Mouse (Mus musculus): ENCODE measurements around the gene Bpifa6. TPM values are rescaled to one million over a fixed set of nuclear protein-coding genes. Genes with fewer than 3 reads are reported as not detected.
"Not testable (repeated sequence)": the region's sequence is repeated elsewhere in the genome, so short reads cannot be mapped to it uniquely, and the experiment has no call there.

Bpifa6 gene
- polyA plus RNA-seq, 1 experiment from 2014 or later, result not detected

- no peak overlapping the region for H3K9ac ChIP-seq
- no peak overlapping the region for H3K27ac ChIP-seq
- 7% methylated on average over 7 of the region's 7 CpGs for WGBS
- no peaks in the 10 kb centered on the region for H3K36me3 ChIP-seq
- no peak overlapping the region for H3K4me2 ChIP-seq
- H3K9me3 ChIP-seq (replicated peaks), result no peaks in the 10 kb centered on the region
- H3K27me3 ChIP-seq, result no peaks in the 10 kb centered on the region
- no peaks in the 10 kb centered on the region for H3K4me1 ChIP-seq
- peak; percentile 64; the same call in 1 of the 2 replicates for ATAC-seq (replicated peaks; ENCODE audit: low FRiP score)
- H3K4me3 ChIP-seq (replicated peaks), result no peak overlapping the region
Measured at GRCm38 (mm10) chr2:153995770-153996169, 21.0 kb downstream of the Bpifa6 start.

GRCm38 (mm10) chr2:154000501-154000900 lies 25.8 kb downstream of the Bpifa6 start:
- Histone ChIP-seq H3K36me3 (no peaks in the 10 kb centered on the region), H3K4me1 (no peaks in the 10 kb centered on the region), H3K27ac (no peak overlapping the region), H3K4me3 (replicated peaks) (no peak overlapping the region), H3K27me3 (no peaks in the 10 kb centered on the region), H3K4me2 (no peak overlapping the region), H3K9ac (no peak overlapping the region), H3K9me3 (replicated peaks) (no peaks in the 10 kb centered on the region)
- no peak for ATAC-seq (replicated peaks; ENCODE audit: low FRiP score)
- WGBS, result 86% methylated on average over 3 of the region's 3 CpGs

- Histone ChIP-seq H3K36me3 (no peaks in the 10 kb centered on the region), H3K4me1 (no peaks in the 10 kb centered on the region), H3K4me3 (replicated peaks) (no peak overlapping the region), H3K27ac (no peak overlapping the region), H3K9ac (no peak overlapping the region), H3K27me3 (no peaks in the 10 kb centered on the region), H3K9me3 (replicated peaks) (no peaks in the 10 kb centered on the region), H3K4me2 (no peak overlapping the region)
- no peak for ATAC-seq (replicated peaks; ENCODE audit: low FRiP score)
Measured at GRCm38 (mm10) chr2:154001056-154001455, 26.3 kb downstream of the Bpifa6 start.

DNA sequence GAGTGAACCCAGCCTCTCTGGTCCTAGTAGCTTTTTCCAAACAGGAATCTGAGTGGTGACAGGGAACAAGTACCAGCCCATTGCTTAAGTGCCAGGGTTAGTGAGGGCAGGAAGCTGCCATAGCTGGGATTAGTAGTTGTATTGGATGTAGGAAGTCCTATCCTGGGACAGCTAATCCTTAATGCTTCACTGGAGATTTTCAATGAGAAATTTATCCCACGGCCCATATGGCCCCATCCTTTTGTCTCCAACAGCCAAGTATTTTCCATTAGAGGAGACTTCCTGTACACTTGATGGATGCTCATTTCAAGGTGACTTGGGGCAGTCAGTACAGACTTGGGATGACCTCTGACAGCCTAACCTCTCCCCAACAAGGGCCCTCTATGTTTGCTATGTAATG lies 29.7 kb downstream of the Bpifa6 start:
- H3K27me3 ChIP-seq, result no peaks in the 10 kb centered on the region
- 91% methylated on average over 1 of the region's 1 CpGs for WGBS
- no peak for ATAC-seq (replicated peaks; ENCODE audit: low FRiP score)
- H3K9ac ChIP-seq, result no peak overlapping the region
- no peaks in the 10 kb centered on the region for H3K9me3 ChIP-seq (replicated peaks)
- H3K36me3 ChIP-seq, result no peaks in the 10 kb centered on the region
- H3K27ac ChIP-seq, result no peak overlapping the region
- H3K4me3 ChIP-seq (replicated peaks), result no peak overlapping the region
- H3K4me1 ChIP-seq, result no peaks in the 10 kb centered on the region
- no peak overlapping the region for H3K4me2 ChIP-seq

DNA sequence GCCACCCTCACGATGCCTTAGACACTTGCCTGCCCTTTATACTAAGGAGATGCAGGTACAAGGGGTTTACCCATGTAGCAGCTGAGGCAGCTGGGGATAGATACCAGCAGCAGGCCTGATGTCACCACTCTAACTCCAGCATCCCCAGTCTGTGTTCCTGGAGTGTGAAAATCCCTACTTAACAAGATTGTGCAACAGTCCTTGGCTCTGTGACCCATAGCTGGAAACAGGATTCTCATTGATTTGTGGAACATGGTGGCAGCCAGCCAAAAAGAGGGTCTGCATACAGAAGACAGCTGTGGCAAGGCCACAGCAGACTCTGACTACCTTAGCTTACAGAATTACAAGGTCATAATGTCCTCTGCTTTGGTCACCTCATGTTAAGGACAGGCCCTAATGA lies 30.3 kb downstream of the Bpifa6 start:
- H3K9ac ChIP-seq, result no peak overlapping the region
- no peaks in the 10 kb centered on the region for H3K9me3 ChIP-seq (replicated peaks)
- H3K27me3 ChIP-seq, result no peaks in the 10 kb centered on the region
- H3K36me3 ChIP-seq, result no peaks in the 10 kb centered on the region
- no peaks in the 10 kb centered on the region for H3K4me1 ChIP-seq
- H3K27ac ChIP-seq, result no peak overlapping the region
- no peak overlapping the region for H3K4me2 ChIP-seq
- no peak for ATAC-seq (replicated peaks; ENCODE audit: low FRiP score)
- H3K4me3 ChIP-seq (replicated peaks), result no peak overlapping the region
- 93% methylated on average over 1 of the region's 1 CpGs for WGBS

DNA sequence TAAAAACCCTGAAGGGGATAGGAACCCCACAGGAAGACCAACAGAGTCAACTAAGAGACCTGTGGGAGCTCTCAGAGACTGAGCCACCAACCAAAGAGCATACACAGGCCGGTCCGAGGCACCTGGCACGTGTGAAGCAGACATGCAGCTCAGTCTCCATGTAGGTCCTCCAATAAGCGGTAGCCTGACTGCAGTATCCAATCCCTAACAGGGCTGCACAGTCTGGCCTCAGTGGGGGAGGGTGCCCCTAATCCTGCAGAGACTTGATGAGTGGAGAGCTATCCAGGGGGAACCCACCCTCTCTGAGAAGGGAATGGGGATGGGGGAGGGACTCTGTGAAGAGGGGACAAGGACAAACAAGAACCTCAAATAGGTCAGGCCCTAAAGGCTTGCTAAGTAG lies 31.0 kb downstream of the Bpifa6 start:
- ATAC-seq (replicated peaks; ENCODE audit: low FRiP score), result no peak
- 90% methylated on average over 4 of the region's 4 CpGs for WGBS
- no peak overlapping the region for H3K4me2 ChIP-seq

DNA sequence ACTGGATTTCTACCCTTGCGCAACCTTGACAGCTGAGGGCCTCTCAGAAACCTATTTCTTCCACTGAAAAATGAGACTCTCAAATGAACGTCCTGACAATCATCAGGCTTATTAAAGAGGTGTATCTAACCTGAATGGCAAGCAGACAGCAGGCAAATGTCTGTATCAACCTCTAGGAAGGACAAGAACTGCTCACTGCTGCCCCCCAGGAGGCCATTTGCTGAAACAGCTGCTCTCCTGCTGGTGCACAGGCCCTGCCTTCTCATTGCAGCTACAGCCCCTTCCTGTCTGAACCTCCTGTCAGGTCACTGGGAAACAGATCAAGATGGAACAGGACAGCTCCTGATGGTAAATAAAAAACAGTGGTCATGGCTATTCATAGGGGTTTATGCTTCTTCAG lies 31.6 kb downstream of the Bpifa6 start:
- no peak for ATAC-seq (replicated peaks; ENCODE audit: low FRiP score)
- Histone ChIP-seq H3K9me3 (replicated peaks) (no peaks in the 10 kb centered on the region), H3K27me3 (no peaks in the 10 kb centered on the region), H3K4me2 (no peak overlapping the region), H3K9ac (no peak overlapping the region), H3K27ac (no peak overlapping the region), H3K4me1 (no peaks in the 10 kb centered on the region), H3K36me3 (no peaks in the 10 kb centered on the region), H3K4me3 (replicated peaks) (no peak overlapping the region)
- 81% methylated on average over 2 of the region's 2 CpGs for WGBS

More for the DNA sequence above, 31.0 kb downstream of the Bpifa6 start:
- Histone ChIP-seq H3K9ac (no peak overlapping the region), H3K9me3 (replicated peaks) (no peaks in the 10 kb centered on the region), H3K36me3 (no peaks in the 10 kb centered on the region), H3K4me3 (replicated peaks) (no peak overlapping the region), H3K4me1 (no peaks in the 10 kb centered on the region), H3K27ac (no peak overlapping the region), H3K27me3 (no peaks in the 10 kb centered on the region)

DNA sequence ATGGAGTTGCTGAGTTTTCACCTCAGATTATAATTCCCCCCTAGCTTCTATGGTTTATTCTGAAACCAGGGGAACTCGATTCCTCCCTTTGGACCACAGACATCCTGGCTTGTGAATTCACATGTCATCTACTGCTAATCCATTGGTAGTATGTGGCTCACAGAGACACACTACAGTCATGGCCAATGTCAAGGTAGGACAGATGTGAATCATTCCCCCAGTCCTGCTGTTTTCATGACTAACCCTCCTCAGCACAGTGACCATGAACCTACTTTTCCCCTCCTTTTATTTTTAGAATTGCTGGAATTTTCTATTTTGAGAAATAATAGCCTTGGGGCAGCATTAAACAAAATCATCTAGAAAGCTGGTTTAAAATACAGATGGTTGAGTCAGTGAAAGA lies 32.6 kb downstream of the Bpifa6 start:
- Histone ChIP-seq H3K27ac (no peak overlapping the region), H3K27me3 (no peaks in the 10 kb centered on the region), H3K4me3 (replicated peaks) (no peak overlapping the region), H3K4me1 (no peaks in the 10 kb centered on the region), H3K9ac (no peak overlapping the region), H3K4me2 (no peak overlapping the region), H3K9me3 (replicated peaks) (no peaks in the 10 kb centered on the region), H3K36me3 (no peaks in the 10 kb centered on the region)
- 73% methylated on average over 1 of the region's 1 CpGs for whole genome bisulfite sequencing
- ATAC-seq (replicated peaks; ENCODE audit: low FRiP score), result no peak

DNA sequence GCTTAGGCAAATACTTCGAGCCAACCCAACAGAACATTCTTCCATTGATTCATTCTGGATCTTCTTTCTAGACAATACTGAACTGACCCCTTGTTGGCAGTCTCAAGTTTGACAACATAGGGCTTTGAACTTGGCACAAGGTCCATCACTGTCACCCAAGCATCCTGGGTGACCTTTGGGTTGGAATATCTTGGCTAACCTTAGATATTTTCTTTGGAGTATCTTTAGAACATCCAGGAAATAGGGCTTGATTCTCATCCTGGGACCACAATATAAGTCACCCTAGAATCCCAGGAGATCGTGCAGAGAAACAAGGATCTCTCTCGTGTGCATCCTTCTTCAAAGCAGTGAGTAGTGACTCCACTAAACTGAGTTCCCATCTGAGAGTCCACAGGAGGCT lies 33.2 kb downstream of the Bpifa6 start, which contains the start of gene Bpifa2:
Gene Bpifa2, plus strand, starts transcription at position 301 of the 400 bp plus-strand sequence.
- 87% methylated on average over 3 of the region's 3 CpGs for WGBS
- H3K27ac ChIP-seq, result no peak within 1 kb of the TSS
- H3K4me3 ChIP-seq (replicated peaks), result no peak within 1 kb of the TSS

GRCm38 (mm10) chr2:154017990-154018389 lies 43.2 kb downstream of the Bpifa6 start:
- Histone ChIP-seq H3K4me1 (no peaks in the 10 kb centered on the region), H3K4me2 (no peak overlapping the region), H3K9ac (no peak overlapping the region), H3K27ac (no peak overlapping the region), H3K9me3 (replicated peaks) (no peaks in the 10 kb centered on the region), H3K4me3 (replicated peaks) (no peak overlapping the region), H3K27me3 (no peaks in the 10 kb centered on the region), H3K36me3 (no peaks in the 10 kb centered on the region)
- 29% methylated on average over 1 of the region's 1 CpGs for WGBS
- ATAC-seq (replicated peaks; ENCODE audit: low FRiP score), result no peak

More for the DNA sequence above, 33.2 kb downstream of the Bpifa6 start, which contains the start of gene Bpifa2:
- H3K27me3 ChIP-seq, result no peaks in the 10 kb centered on the region
- H3K9me3 ChIP-seq (replicated peaks), result no peaks in the 10 kb centered on the region
- ATAC-seq (replicated peaks; ENCODE audit: low FRiP score), result no peak
- H3K36me3 ChIP-seq, result no peaks in the 10 kb centered on the region
- H3K4me2 ChIP-seq, result no peak within 1 kb of the TSS
- no peak within 1 kb of the TSS for H3K9ac ChIP-seq
- no peaks in the 10 kb centered on the region for H3K4me1 ChIP-seq

DNA sequence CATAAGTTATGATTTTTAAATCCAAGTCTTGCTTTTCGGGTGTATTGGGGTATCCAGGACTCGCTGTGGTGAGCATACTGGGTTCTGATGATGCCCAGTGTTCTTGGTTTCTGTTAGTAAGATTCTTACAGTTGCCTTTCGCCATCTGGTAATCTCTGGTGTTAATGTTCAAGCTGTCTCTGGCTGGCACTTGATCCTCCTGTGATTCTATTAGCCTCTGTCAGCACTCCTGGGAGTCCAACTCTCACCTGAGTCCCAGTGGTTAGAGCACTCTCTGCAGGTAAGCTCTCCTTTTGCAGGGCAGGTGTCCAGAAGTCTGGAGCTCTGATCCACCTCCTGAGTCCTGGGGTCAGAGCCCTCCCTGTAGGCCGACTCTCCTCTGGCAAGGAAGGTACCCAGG lies 49.9 kb downstream of the Bpifa6 start:
- H3K4me2 ChIP-seq; H3K27ac ChIP-seq; ATAC-seq (replicated peaks; ENCODE audit: low FRiP score); H3K27me3 ChIP-seq; H3K4me1 ChIP-seq; H3K9me3 ChIP-seq (replicated peaks); H3K9ac ChIP-seq; H3K4me3 ChIP-seq (replicated peaks); H3K36me3 ChIP-seq: not testable (repeated sequence)
- 82% methylated on average over 4 of the region's 4 CpGs for WGBS

GRCm38 (mm10) chr2:154038932-154039331 lies 64.2 kb downstream of the Bpifa6 start:
- H3K4me2 ChIP-seq, result no peak overlapping the region
- H3K36me3 ChIP-seq, result no peaks in the 10 kb centered on the region
- no peak overlapping the region for H3K27ac ChIP-seq
- no peak for ATAC-seq (replicated peaks; ENCODE audit: low FRiP score)
- H3K4me3 ChIP-seq (replicated peaks), result no peak overlapping the region
- no peaks in the 10 kb centered on the region for H3K9me3 ChIP-seq (replicated peaks)
- H3K27me3 ChIP-seq, result no peaks in the 10 kb centered on the region
- 45% methylated on average over 2 of the region's 2 CpGs for WGBS
- H3K4me1 ChIP-seq, result no peaks in the 10 kb centered on the region
- no peak overlapping the region for H3K9ac ChIP-seq

- 87% methylated on average over 3 of the region's 3 CpGs for WGBS
Measured at GRCm38 (mm10) chr2:154044743-154045142, 70.0 kb downstream of the Bpifa6 start.

More at GRCm38 (mm10) chr2:154044743-154045142, 70.0 kb downstream of the Bpifa6 start:
- H3K9me3 ChIP-seq (replicated peaks), result no peaks in the 10 kb centered on the region
- H3K4me1 ChIP-seq, result 0 out of 2 replicates have a peak, but pooled peaks cover 4% of the 10 kb centered on the region
- H3K9ac ChIP-seq, result no peak overlapping the region
- H3K4me2 ChIP-seq, result no peak overlapping the region
- no peak for ATAC-seq (replicated peaks; ENCODE audit: low FRiP score)
- no peaks in the 10 kb centered on the region for H3K27me3 ChIP-seq
- no peaks in the 10 kb centered on the region for H3K36me3 ChIP-seq
- H3K4me3 ChIP-seq (replicated peaks), result no peak overlapping the region
- no peak overlapping the region for H3K27ac ChIP-seq
